Mouse (Mus musculus) MN1 (cell line): ENCODE data around the gene Cd93.

ENCODE experiments used
- DNase-seq: peaks from one replicate; pipeline ENCODE4 v3.0.0-alpha.2; 2016; ENCODE audit warnings: low spot score

Cd93 gene

DNA sequence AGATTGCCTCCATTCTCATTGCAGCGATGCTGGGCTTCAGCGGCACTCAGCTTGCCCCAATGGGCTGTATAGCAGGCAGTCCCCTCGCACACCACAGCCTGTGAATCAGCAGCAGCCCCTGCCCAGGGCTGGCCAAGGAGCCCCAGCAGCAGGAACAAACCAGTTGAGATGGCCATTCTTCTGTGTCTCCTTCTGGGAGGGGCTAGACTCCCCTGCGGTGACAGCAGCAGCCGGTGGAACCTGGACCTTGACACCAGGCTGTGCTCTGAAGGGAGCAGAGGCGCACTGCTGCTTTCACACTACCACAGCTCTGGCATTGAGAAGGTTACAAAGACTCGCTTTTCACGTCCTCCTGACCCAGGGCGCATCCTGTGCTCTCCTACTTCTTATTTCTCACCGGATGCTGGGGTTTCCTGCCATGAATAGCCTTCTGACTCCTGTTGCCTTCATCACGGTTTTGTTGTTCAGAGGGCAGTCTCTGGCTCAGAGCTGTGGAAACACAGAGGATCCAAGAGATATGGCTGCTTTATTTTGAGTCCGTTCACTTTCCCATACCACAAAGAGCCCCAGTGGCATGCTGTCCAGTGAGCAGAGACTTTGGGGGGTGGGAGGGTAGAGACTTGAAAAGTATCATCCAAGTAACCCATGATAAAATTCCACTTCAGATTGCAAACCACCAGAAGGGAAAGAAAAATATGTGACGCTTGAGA lies at the start of gene Cd93:
Gene Cd93 (minus strand): TSS at position 315 of the 710 bp plus-strand sequence.
- no peak for DNase-seq

DNA sequence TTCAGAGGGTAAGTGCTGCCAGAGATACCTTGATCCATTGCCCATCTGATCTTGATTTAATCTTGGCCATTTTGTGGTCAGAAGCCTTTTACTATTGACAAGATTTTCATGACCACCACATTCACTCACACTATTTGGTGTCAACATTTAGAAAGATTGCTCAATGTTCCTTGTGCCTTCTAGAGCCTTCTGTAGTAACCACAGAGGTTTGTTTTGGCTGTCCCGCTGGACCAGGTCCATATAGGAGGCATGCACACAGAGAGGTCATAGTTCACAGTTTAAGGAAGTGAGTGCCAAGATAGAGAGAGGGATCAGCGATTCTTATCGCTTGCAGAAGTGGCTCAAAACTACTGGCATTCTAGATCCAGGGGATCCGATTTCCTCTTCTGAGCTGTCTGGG lies 48.7 kb upstream of the Cd93 start:
- DNase-seq = no peak

DNA sequence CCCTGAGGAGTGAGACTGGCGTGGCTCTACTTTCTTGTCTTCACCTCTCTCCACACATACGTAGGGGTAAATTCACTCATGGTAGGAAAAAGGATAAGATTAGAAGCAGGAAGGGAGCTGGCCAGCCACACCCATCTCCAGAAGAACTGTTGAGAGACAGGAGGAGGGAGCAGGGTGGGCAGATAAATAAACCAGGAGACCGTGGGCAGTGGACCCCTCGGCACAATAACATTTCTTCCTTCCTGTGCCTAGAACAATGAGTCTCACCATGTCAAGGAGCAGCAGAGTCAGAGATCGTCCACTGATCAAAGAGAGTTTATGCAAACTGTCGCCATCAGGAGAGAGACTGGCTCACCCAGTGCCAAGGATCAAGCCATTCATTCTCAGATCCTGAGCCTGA lies 46.8 kb upstream of the Cd93 start:
- DNase-seq = no peak

DNA sequence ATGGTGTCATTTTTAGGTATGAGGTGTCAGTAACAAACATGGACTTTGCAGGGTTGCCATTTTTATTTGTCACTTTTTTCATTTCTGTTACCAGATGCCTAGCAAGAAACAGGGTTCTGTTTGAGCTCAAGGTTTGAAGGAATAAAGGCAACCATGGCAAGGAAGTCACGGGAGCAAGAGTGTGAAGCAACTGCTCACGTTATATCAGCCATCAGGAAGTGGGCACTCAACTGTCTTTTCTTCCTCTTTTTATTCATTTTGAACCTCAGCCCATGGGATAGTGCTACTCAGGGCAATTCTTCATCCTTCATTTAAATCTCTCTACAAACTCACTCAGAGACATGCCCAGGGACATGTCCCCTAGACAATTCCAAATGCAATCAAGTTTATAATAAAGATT lies 45.5 kb upstream of the Cd93 start:
- DNase-seq = no peak

DNA sequence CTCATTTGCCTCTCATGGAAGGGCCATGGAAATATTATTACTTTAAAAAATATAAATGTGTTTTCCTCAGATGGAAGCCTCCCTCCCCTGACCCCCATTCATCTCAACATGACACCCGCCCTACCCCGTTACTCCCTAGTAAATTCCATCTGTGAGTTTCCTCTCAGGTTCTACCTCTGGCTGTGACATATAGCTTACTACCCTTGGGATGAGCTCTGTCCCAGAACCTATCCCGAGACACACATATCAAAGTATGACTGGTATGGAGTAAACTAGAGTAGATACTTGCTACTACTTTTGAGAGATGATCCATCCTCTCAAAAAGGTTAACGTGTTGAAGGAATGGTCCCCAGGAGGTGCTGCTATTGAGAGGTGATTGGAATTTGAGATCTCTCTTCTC lies 42.2 kb upstream of the Cd93 start:
- no peak for DNase-seq

DNA sequence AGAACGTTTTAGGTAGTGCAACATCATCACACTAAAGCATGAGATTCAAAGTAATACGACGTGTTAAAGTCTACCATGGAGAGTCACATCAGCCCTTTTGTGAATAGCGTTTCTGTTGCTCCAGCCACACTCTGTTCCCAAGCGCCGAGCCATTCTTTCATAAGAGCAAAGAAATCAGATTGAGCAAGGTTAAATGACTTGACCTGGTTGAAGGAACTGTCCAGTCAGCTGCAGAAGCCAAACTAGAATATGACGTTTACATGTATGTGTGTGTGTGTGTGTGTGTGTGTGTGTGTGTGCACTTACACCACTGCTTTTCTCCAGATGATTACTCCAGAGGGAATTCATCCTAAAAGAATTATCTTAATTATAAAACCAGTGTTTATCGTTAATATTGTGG lies 37.0 kb upstream of the Cd93 start:
- no peak for DNase-seq

DNA sequence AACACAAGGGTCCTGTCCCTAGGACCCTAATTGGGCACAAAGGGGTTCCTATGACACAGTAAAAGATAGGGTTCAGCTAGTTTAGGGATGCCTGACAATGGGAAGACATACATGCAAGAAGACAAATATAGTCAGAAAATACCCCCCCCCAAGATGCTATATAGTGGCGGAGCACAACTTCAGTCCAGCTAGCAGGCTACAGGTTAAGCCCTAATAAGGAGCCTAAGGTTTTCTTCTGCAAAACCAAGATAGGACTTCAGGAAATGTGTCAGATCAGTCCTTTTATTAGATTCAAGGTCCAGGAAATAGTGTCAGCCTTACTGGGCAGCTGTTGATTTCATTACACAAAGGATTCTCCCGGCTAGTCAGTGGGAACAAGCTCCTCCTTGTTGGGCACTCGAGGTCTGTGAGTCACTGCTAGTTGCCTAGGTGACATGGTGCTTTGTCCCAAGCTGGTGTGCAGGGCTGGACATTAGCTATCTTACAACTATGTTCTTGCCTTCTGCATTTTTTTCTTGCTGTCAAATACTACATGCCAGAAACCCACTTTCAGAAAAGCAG lies 34.9 kb upstream of the Cd93 start:
- DNase-seq = no peak

DNA sequence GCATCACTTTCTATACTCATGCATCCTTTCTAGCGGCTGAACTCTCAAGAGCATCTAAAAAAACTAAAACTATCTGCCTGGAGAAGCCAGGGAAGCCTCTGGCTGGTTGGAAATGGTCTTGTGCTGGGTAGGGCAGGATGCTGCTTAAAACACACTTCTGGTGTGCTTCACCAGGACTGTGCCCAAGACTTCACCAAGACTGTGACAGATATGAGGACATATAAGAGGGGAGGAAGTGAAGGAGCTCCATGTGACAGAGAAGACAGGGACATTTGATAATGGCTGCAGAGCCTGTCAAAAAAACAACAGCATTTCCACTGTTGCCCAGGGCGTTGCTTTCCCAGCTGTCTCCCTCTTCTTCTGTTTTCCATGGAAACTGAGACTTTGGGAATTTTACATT lies 34.0 kb upstream of the Cd93 start:
- DNase-seq = no peak

DNA sequence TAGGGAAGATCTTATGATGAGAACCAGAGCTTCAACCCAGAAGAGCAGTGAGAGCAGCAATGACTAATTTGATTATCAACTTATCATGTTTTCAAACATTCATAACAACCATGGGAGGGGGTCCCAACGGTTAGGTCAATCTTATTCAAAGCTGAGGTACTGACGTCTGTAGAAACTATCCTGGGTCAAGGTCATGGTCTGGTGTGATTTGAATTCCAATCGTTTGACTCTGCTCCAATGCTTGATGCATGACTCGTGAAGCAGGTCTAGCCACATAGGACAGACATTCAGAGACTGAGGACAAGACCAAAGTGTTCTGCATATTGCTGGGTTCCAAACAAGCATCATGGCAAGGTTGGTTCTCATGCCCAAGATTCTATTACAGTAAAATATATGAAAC lies 33.2 kb upstream of the Cd93 start:
- no peak for DNase-seq

DNA sequence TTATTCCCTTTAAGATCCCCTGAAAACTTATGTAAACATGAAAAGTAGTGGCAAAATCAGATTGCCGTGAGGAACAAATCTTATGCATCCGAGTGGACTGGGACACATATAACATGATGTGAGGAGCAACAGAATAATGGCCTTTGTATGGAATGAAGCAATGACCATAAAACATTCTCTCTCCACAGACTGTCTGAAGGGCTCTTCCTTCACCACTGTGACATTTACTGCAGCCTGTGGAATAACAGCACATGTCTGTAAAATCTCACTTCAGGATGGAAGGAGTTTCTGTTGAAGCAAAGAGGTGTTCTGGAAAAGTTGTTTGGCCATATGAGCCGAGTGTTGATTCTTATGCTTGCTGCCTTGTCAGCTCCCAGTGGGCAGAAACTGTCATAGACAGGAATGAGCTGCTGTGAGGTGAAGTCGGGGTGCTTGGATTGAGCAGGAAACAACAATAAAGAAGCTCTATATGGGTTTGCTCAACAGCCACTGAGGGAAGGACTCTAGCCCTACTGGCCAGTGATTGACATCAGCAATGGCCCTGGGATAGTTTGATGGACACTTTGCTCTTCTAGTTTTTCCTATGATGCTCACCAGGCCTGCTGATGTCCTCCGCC lies 32.6 kb upstream of the Cd93 start:
- DNase-seq = no peak

DNA sequence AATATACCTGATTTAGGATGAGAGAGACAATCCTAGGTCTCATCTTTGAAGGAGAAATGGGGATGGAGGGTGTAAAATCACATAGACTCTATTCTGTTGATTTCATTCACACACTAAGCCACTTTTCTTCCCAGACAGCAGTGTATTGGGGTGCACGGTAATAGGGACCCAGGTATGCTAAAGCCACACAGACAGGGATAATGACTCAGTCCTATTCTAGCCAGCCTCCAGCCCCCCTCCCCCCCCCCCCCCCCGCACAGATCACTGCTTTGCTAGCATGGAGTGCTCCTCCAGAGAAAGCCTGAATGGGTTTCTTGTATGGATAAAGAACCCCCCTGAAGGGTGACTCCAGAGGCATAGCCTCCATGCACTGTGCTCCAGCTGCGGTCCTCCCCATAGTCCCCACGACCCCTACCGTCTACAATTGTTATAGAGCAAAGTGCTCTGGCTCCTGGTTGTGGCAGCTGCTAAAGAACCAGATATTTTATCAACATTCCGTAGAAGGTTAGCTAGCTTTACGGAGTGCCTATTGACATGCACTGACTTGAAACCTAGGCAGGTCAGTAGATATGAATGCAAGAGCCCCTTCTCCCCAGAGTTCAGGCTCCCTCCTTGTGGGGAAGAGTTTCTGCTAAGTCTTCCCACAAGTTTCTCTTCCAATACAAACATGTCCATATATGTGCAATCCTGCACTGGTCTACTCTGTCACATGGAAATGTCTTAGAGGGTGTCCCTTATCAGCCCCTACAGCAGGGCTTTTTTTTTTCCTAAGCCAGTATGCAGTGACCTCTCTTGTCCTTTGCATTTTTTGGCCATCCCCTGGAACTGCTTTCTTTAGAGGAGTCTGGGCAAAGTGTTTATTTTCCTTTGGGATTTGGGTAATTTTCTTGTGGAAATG lies 26.2 kb upstream of the Cd93 start:
- DNase-seq = no peak

DNA sequence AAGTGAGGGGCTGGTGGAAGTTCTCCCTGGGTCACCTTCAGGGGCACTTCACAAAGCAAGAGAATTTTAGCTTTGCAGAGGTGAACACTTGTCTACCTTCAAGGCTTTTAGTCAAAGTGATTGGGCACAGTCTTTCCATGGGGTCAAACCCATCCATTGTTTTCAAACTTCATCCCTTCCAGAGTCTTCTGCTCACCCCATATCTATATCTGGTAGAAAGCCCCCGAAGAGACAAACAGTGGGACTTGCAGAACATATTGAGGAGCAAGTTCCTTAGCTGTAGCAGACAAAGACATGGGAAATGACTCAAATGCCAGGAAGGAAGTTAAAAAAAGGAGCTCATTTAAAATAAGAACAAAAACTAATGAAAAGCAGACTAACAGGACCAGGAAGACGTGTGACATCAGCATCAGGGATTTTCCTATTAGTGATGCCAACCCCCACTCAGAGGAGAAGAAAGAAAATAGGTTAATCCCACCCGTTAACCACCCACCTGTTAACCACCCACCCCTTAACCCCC lies 24.6 kb upstream of the Cd93 start:
- DNase-seq = no peak

DNA sequence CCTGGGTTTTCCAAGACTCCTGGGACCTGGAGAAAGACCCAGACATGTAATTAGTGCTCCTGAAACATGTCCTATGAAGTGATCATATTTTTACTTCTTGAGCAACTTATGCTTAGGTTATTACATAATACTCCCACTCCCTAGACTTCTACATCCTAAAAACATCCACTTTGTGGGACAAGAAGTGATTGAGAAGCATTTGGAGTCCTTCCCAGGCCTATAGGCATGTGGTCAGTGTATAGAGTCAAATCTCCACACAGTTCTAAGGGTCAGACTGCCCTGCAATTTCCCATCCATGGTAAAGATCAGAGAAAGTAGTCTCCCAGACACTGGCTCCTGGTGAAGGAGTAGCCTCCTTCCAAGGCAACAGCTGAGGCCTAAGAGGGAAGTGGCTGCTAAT lies 12.0 kb upstream of the Cd93 start:
- DNase-seq = no peak

DNA sequence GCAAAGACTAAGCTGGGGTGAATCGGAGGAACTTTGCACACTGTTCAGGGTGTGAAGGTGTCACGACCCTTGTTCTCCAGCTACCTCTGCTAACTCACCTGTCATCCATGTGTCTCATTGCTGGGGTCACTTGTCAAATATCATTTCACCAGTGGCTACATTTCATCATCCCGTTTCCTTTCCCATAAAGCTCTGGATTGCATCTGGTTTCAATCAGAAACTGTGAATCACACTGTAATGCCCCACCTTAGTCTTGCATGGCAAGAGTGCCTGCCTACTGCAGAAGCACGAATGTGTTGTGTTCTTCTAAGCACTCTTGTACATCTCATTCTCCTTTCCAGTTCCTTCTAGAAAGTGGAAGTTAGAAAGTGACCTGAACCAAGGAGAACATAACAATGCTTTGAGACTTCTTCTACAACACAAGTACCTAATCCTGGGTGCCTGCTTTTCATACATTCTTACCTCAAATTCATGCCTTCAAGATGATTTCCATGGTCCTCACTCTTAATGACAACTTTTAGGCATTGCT lies 10.7 kb upstream of the Cd93 start:
- no peak for DNase-seq

DNA sequence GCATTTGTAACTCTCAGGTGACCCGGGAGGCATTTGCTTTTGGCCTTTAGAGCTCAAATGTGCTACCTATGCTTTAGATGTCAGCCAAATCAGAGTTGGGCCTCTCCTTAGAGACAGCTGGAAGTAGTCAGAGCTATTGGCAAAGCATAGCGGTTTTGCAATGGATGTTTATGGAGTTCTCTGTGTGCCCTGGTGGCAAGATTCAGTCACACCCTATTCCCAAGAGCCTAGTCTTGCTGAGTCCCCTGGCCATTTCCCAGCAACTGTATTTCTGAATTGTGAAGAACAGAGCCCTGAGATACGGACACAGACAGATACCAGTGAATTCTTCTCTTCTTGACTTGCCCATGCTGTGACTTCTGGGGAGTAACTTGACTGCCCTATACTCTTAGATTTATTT lies 9.7 kb upstream of the Cd93 start:
- DNase-seq = no peak

DNA sequence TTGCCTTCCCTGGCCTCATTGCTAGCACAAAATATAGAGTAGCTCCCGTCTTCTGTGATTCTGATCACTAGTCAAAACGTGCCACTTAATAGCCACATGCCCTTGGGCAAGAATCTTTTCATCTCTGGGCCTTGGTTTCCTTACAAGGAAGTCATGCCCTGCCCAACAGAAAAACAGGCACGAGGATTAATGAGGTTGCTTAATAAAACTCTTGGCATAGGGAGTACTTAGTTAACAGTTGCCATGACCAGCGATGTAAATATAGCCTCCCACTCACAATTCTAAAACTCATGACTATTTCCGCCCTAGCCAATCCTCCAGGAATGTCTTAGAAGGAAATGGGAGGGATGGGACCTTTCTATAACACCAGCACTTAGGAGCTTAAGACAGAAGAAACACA lies 8.1 kb upstream of the Cd93 start:
- DNase-seq = no peak

DNA sequence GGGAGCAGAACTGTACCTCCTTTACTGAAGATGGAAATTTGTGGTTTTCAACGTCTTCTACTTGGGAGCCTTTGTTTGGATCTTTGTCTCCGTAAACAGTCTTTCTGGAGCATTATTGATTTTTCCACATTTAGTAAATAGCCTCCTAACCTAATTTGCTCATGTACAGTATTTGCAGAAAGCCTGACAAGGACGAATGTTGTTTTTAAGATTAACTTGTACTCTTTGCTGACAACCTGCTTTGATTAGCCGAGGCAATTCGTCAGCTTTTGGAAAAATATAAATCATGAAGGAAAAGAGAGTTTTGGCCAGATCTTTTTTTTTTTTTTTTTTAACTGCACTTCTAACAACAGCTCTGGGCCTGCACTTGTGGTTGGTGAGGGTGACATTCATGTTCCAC lies 7.3 kb upstream of the Cd93 start:
- DNase-seq = no peak

DNA sequence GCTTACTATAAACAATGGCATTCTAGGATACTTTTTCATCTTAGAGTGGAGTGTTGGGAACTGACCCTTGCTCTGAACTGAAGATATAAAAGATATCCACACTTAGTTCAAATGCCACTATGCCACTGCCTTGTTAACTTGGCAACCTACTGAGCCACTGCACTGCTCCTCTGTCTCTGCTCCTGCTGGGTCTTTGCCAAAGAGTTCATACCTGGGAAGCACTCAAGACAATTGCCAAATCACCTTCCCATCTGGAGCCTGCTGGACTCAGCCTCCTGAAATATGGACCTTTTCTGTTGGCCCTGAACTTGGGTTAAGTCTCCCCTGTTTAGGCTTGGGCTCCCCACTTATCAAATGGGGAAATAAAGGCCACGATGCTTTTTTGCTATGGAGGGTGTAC lies 6.3 kb upstream of the Cd93 start:
- DNase-seq = no peak

DNA sequence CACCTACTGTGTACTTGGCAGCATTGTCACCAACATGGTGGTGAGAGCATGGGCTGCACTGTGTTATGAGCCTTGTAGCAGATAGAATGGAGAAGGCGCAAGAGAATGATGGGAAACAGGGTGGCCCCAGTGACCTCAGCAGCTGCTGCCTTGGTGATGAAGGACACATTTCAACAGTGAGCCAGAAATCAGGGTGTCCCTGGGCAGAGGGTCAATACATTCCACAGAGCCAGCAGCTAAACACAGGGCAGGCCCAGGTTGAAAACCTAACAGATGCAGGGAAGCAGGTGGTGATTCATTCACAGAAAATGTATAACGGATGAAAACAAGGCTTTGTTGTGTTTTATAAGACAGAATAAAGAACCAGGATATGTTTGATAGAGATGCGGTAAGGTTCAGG lies 3.1 kb upstream of the Cd93 start:
- no peak for DNase-seq

DNA sequence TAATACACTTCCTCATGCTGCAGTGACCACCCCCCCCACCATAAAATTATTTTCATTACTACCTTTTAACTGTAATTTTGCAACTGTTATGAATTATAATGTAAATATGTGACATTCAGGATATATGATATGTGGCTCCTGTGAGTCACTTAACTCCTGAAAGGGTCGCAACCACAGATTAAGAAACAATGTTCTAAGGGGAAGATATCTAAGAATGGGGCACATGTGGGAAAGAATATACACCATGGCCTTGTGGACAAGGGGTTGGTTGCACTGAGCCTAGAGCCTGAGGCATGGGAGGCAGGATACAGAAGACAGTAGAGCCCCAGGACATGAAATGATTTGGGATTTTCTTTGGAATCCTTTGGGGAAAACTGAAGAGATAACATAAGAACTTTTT lies 2.3 kb upstream of the Cd93 start:
- DNase-seq = no peak

DNA sequence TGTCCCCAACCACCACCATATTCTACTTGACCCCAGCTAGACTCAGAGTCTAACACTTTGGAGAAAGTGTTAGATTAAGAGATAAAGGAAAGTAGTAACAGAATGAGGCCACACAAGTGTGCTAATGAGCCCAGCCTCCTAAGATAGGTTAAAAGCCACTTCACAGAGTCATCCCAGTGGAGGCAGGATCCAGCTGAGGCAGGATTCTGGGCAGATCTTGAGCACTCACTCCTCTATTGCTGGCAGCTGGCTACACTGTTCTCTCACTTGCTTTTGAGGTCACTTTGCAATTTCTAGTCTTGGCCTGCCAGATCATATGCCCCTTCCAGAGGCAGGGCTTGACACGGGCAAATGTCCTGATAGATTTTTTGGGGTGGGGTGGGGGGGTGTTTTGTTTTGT lies 1.1 kb upstream of the Cd93 start:
- DNase-seq = no peak

DNA sequence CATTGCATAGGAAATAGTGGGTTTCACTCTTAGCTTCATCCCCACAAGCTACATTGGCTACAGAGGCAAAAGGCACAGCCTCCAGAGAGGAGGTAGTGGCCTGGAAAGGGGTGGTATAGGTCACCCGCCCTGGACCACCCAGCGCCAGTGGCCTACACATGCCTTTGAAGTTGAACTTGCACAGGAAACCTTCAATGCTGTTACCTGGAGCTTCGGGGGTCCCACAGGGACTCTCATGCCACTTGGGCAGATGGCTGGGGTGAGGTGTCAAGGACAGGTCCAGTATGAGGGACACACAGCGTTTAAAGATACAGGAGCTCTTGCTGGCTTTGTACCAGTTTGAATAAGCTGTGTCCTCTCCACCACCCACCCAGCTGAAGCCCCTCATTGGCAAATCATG lies 653 bp downstream of the Cd93 start:
- no peak for DNase-seq
